Mouse (Mus musculus) granulocyte monocyte progenitor cell, adult 5-6 weeks (primary cell): ENCODE data around the gene Kcna1. TPM values are rescaled to one million over a fixed set of nuclear protein-coding genes. Genes with fewer than 3 reads are reported as not detected.

Experiments used
- ATAC-seq: replicated peaks from 2 replicates; pipeline ENCODE4 v1.8.0; 2016; ENCODE audit warnings: mild to moderate bottlenecking, moderate TSS enrichment, inconsistent platforms; ENCODE audit not compliant: poor library complexity, severe bottlenecking
- total RNA-seq, 2 experiments: library from RNA; stranded (forward) in 1 of 2; stranded (reverse) in 1 of 2; fragments of 200-712, 200-1000 nt in 1 of 2; fragments of >200 nt in 1 of 2; fragmentation: Nextera tagmentation in 1 of 2; gene quantifications; 2 replicates each; pipeline ENCODE4 v1.2.3; 2014 to 2017

The Kcna1 gene
- total RNA-seq, 2 experiments from 2014 or later: not detected

GRCm38 (mm10) chr6:126599201-126599995 is 46.8 kb downstream of the Kcna1 start:
- no peak for ATAC-seq

DNA sequence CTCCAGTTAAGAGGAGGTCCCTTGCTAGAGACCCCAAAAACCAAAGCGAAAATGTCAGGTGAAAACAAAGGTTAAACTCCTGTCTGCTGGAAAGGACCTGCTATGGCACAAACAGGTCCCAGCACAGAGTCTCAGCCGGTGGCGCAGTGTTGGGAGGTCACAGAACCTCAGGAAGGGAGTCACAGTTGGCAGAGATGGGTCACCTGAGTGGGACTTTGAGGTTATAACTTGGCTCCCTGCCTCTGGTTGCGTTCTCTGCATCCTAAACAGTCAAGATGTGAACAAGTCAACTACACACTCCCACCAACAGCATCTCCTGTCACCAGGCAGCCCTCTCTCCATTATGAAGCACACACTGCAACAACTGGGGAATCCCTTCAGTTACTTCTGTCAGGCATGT is 48.4 kb downstream of the Kcna1 start:
- no peak for ATAC-seq

GRCm38 (mm10) chr6:126595805-126596629 is 50.2 kb downstream of the Kcna1 start:
- no peak for ATAC-seq

DNA sequence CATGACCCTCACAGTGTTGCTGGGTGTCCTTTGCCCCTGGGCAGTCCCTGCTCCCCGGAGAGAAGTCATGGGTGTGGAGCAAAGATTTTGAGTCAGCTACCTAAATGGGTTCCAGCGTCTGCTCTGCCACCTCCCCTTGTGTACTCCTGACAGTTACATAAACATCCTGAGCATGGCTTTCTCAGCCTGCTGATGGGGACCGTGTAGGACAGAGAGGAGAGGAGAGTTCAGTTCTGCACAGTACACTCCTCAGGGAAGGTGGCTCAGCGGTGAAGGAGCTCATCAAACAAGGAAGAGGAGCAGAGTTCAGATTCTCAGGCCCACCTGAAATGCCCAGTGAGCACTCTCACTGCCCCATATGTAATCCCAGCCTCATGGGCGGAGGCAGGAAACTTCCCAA is 51.1 kb downstream of the Kcna1 start:
- ATAC-seq: no peak

DNA sequence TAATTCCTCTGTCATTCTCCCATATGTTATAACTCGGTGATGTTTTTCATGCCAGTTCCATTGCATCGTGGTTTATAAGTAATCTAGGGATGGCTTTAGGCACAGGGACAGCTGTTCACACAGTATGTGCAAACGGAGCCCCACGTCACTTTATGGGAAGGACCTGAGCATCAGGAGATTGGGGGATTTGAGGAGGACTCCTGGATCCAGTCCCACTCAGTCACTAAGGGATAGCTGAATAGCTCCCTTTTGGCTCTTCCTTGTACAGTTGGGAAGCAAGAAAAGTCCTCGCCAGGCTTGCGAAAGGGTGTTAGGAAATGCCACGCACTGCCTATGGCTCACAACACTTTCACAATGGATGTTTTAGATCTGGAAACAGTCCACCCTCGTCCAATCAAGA is 51.8 kb downstream of the Kcna1 start:
- ATAC-seq: no peak

- no peak for ATAC-seq
These were observed 52.8 kb downstream of the Kcna1 start for GRCm38 (mm10) chr6:126593336-126593735.

Other genes starting within 250 kb of the Kcna1 start
- gene Kcna5, start 111.0 kb downstream of the Kcna1 start, total RNA-seq (2014; fragmentation: Nextera tagmentation): not detected in 2 replicates
- not detected in 2 replicates for gene Kcna5, start 111.0 kb downstream of the Kcna1 start, total RNA-seq (2017)
- 0.11 TPM in 1 of 2 replicates, not detected in the other for gene Kcna6, start 94.3 kb upstream of the Kcna1 start, total RNA-seq (2014; fragmentation: Nextera tagmentation)
- not detected in 2 replicates for gene Kcna6, start 94.3 kb upstream of the Kcna1 start, total RNA-seq (2017)
- 76.0 and 87.8 TPM in 2 replicates for gene Ndufa9, start 202.8 kb upstream of the Kcna1 start, total RNA-seq (2014; fragmentation: Nextera tagmentation)
- 153 and 186 TPM in 2 replicates for gene Ndufa9, start 202.8 kb upstream of the Kcna1 start, total RNA-seq (2017)
- gene Akap3, start 206.7 kb upstream of the Kcna1 start, total RNA-seq (2014; fragmentation: Nextera tagmentation): not detected in 2 replicates
- not detected in 2 replicates for gene Akap3, start 206.7 kb upstream of the Kcna1 start, total RNA-seq (2017)